Mouse (Mus musculus): ENCODE data around the gene Grip1. TPM values are rescaled to one million over a fixed set of nuclear protein-coding genes. Genes with fewer than 3 reads are reported as not detected.

Gene Grip1
- total and polyA plus RNA-seq, 2 experiments: under 0.01 to 0.02 TPM

- WGBS: 77% methylated on average over 7 of the region's 7 CpGs
- Histone ChIP-seq H3K9ac (ENCODE audit: low read depth, low read length) (no peak overlapping the region), H3K4me1 (ENCODE audit: control insufficient read depth, insufficient read depth, low read length) (no peaks in the 10 kb centered on the region), H3K79me2 (ENCODE audit: control insufficient read depth, insufficient read depth, low read length) (no peaks in the 10 kb centered on the region), H3K27ac (replicated peaks; ENCODE audit: insufficient read depth, low read depth, low read length) (no peak overlapping the region), H3K4me3 (ENCODE audit: insufficient read depth, low read depth, low read length) (no peak overlapping the region), H3K36me3 (ENCODE audit: control insufficient read depth, insufficient read depth, low read length) (no peaks in the 10 kb centered on the region), H3K27me3 (ENCODE audit: control insufficient read depth, insufficient read depth, low read length) (no peaks in the 10 kb centered on the region)
- TF ChIP-seq CTCF (IDR thresholded peaks at IDR 0.05; ENCODE audit: low read depth, low read length) (no peak), POLR2A (IDR thresholded peaks at IDR 0.05; ENCODE audit: extremely low read depth, insufficient read depth, low read length) (no peak)
- DNase-seq (ENCODE audit: extremely low read depth, low read depth, low spot score): no peak
Measured at GRCm38 (mm10) chr10:119805082-119805481, 351.5 kb downstream of the Grip1 start.

DNA sequence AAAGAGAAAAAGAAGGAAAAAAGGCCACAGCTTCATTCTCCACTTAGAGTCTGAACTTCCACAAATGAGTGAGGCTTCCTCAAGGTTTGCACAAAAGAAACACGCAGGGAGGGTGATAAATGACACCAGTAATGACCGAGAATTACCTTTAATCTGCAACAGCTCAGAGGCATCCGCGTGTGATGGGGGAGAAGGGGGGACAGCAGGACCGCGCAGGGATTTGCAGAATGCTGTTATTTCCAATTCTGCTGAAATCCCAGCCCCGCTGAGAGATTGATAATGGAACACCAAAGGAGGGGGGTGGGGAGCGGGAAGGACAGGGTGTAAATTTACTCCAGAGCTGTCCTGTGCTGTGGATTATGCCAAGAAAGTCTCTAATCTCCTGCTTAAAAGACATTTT lies 352.5 kb downstream of the Grip1 start:
- Histone ChIP-seq H3K4me3 (ENCODE audit: insufficient read depth, low read depth, low read length) (no peak overlapping the region), H3K36me3 (ENCODE audit: control insufficient read depth, insufficient read depth, low read length) (no peaks in the 10 kb centered on the region), H3K79me2 (ENCODE audit: control insufficient read depth, insufficient read depth, low read length) (no peaks in the 10 kb centered on the region), H3K4me1 (ENCODE audit: control insufficient read depth, insufficient read depth, low read length) (no peaks in the 10 kb centered on the region), H3K27me3 (ENCODE audit: control insufficient read depth, insufficient read depth, low read length) (no peaks in the 10 kb centered on the region), H3K9ac (ENCODE audit: low read depth, low read length) (no peak overlapping the region), H3K27ac (replicated peaks; ENCODE audit: insufficient read depth, low read depth, low read length) (no peak overlapping the region)
- 78% methylated on average over 8 of the region's 8 CpGs for WGBS
- DNase-seq (ENCODE audit: extremely low read depth, low read depth, low spot score): no peak
- no peak for TF ChIP-seq CTCF (IDR thresholded peaks at IDR 0.05; ENCODE audit: low read depth, low read length)
- no peak for TF ChIP-seq POLR2A (IDR thresholded peaks at IDR 0.05; ENCODE audit: extremely low read depth, insufficient read depth, low read length)

- 92% methylated on average over 5 of the region's 5 CpGs for WGBS
- no peak overlapping the region for H3K4me3 ChIP-seq (ENCODE audit: insufficient read depth, low read depth, low read length)
Measured at GRCm38 (mm10) chr10:119808384-119808783, 354.8 kb downstream of the Grip1 start.

DNA sequence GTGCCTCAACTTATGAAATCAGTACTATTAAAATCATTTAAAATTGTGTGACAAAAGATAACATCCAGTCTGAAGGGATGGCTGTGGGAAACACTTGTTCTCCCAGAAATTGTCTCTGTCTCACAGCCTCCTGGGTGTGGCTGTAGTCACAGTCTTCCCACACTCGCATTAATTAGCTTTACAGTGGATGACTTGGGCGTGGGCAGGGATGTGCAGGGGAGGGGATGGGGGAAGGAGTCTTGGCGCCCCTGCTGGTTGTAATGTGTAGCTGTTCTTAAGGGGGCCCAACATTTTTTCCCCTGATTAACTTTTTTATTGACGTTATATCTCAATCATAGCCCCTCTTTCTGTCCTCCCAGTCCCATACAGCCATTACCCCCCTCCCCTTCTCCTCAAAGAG lies 360.5 kb downstream of the Grip1 start:
- WGBS: 87% methylated on average over 4 of the region's 4 CpGs

More at GRCm38 (mm10) chr10:119808384-119808783, 354.8 kb downstream of the Grip1 start:
- DNase-seq (ENCODE audit: extremely low read depth, low read depth, low spot score): no peak
- H3K27me3 ChIP-seq (ENCODE audit: control insufficient read depth, insufficient read depth, low read length): no peaks in the 10 kb centered on the region
- H3K4me1 ChIP-seq (ENCODE audit: control insufficient read depth, insufficient read depth, low read length): no peaks in the 10 kb centered on the region
- no peak overlapping the region for H3K9ac ChIP-seq (ENCODE audit: low read depth, low read length)
- no peaks in the 10 kb centered on the region for H3K36me3 ChIP-seq (ENCODE audit: control insufficient read depth, insufficient read depth, low read length)
- no peaks in the 10 kb centered on the region for H3K79me2 ChIP-seq (ENCODE audit: control insufficient read depth, insufficient read depth, low read length)
- TF ChIP-seq CTCF (IDR thresholded peaks at IDR 0.05; ENCODE audit: low read depth, low read length): no peak
- TF ChIP-seq POLR2A (IDR thresholded peaks at IDR 0.05; ENCODE audit: extremely low read depth, insufficient read depth, low read length): no peak
- no peak overlapping the region for H3K27ac ChIP-seq (replicated peaks; ENCODE audit: insufficient read depth, low read depth, low read length)

GRCm38 (mm10) chr10:119816001-119816400 lies 362.4 kb downstream of the Grip1 start:
- no peak for DNase-seq (ENCODE audit: extremely low read depth, low read depth, low spot score)
- no peak overlapping the region for H3K4me3 ChIP-seq (ENCODE audit: insufficient read depth, low read depth, low read length)
- no peaks in the 10 kb centered on the region for H3K4me1 ChIP-seq (ENCODE audit: control insufficient read depth, insufficient read depth, low read length)
- H3K27me3 ChIP-seq (ENCODE audit: control insufficient read depth, insufficient read depth, low read length): no peaks in the 10 kb centered on the region
- H3K9ac ChIP-seq (ENCODE audit: low read depth, low read length): no peak overlapping the region
- 63% methylated on average over 5 of the region's 5 CpGs for WGBS
- H3K36me3 ChIP-seq (ENCODE audit: control insufficient read depth, insufficient read depth, low read length): no peaks in the 10 kb centered on the region
- no peak overlapping the region for H3K27ac ChIP-seq (replicated peaks; ENCODE audit: insufficient read depth, low read depth, low read length)
- H3K79me2 ChIP-seq (ENCODE audit: control insufficient read depth, insufficient read depth, low read length): no peaks in the 10 kb centered on the region
- TF ChIP-seq CTCF (IDR thresholded peaks at IDR 0.05; ENCODE audit: low read depth, low read length): no peak
- no peak for TF ChIP-seq POLR2A (IDR thresholded peaks at IDR 0.05; ENCODE audit: extremely low read depth, insufficient read depth, low read length)

More for the DNA sequence above, 360.5 kb downstream of the Grip1 start:
- H3K4me1 ChIP-seq (ENCODE audit: control insufficient read depth, insufficient read depth, low read length): no peaks in the 10 kb centered on the region
- no peak overlapping the region for H3K9ac ChIP-seq (ENCODE audit: low read depth, low read length)
- no peak for DNase-seq (ENCODE audit: extremely low read depth, low read depth, low spot score)
- no peaks in the 10 kb centered on the region for H3K36me3 ChIP-seq (ENCODE audit: control insufficient read depth, insufficient read depth, low read length)
- no peak for TF ChIP-seq POLR2A (IDR thresholded peaks at IDR 0.05; ENCODE audit: extremely low read depth, insufficient read depth, low read length)
- no peak for TF ChIP-seq CTCF (IDR thresholded peaks at IDR 0.05; ENCODE audit: low read depth, low read length)
- H3K79me2 ChIP-seq (ENCODE audit: control insufficient read depth, insufficient read depth, low read length): no peaks in the 10 kb centered on the region
- no peaks in the 10 kb centered on the region for H3K27me3 ChIP-seq (ENCODE audit: control insufficient read depth, insufficient read depth, low read length)
- H3K27ac ChIP-seq (replicated peaks; ENCODE audit: insufficient read depth, low read depth, low read length): no peak overlapping the region
- no peak overlapping the region for H3K4me3 ChIP-seq (ENCODE audit: insufficient read depth, low read depth, low read length)

GRCm38 (mm10) chr10:119818381-119818780 lies 364.8 kb downstream of the Grip1 start:
- Histone ChIP-seq H3K9ac (ENCODE audit: low read depth, low read length) (no peak overlapping the region), H3K4me1 (ENCODE audit: control insufficient read depth, insufficient read depth, low read length) (no peaks in the 10 kb centered on the region), H3K4me3 (ENCODE audit: insufficient read depth, low read depth, low read length) (no peak overlapping the region), H3K36me3 (ENCODE audit: control insufficient read depth, insufficient read depth, low read length) (no peaks in the 10 kb centered on the region), H3K27ac (replicated peaks; ENCODE audit: insufficient read depth, low read depth, low read length) (no peak overlapping the region), H3K27me3 (ENCODE audit: control insufficient read depth, insufficient read depth, low read length) (no peaks in the 10 kb centered on the region), H3K79me2 (ENCODE audit: control insufficient read depth, insufficient read depth, low read length) (no peaks in the 10 kb centered on the region)
- TF ChIP-seq CTCF (IDR thresholded peaks at IDR 0.05; ENCODE audit: low read depth, low read length) (no peak), POLR2A (IDR thresholded peaks at IDR 0.05; ENCODE audit: extremely low read depth, insufficient read depth, low read length) (no peak)
- DNase-seq (ENCODE audit: extremely low read depth, low read depth, low spot score): no peak
- 72% methylated on average over 5 of the region's 5 CpGs for WGBS

Measured in liver, adult 2 months (tissue).